Mouse (Mus musculus) splenic B cell, adult 2 months (primary cell): ENCODE data around the gene Pnpo.

Experiments used
- DNase-seq: peaks from one replicate; pipeline ENCODE4 v3.0.0-alpha.2; 2011; ENCODE audit warnings: low read depth, low spot score
- H3K27me3 ChIP-seq: 2 replicates; pipeline ENCODE4 v1.6.1; 2012; ENCODE audit warnings: mild to moderate bottlenecking, low read length, moderate library complexity, mixed read lengths; ENCODE audit not compliant: control insufficient read depth, poor library complexity, insufficient read depth, severe bottlenecking
- H3K36me3 ChIP-seq: 2 replicates; pipeline ENCODE4 v1.6.1; 2012; ENCODE audit warnings: mild to moderate bottlenecking, low read length, moderate library complexity, mixed read lengths; ENCODE audit not compliant: control insufficient read depth, poor library complexity, insufficient read depth, severe bottlenecking

Gene Pnpo

DNA sequence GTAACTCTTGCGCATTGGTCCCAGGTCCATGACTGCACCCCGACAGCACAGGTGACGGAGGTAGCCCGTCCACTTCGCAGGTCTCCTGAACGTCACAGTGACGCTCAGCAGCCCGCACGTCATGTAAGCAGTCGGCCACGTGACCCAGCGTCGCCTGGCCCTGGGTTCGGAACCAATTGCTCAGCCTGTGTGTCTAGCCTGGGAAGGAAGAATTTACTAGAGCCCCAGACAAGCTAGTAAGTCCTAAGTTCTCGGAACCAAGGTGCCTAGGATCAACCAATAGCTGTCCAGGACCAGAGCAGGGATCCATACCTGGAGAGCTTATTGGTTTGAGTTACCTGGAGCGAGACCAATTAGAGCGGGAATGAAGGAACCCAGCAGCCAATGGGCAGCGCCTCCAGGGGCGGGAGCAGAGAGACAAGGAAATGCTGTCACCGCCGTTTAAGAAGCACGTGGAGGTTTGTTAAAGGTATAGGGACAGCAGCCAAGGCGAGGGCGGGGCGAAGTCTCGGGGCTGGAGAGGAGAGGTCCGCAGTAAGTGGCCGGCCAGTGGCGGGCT lies at the start of gene Pnpo:
Gene Pnpo, minus strand, starts transcription at position 241 of the 559 bp plus-strand sequence.
- DNase-seq = peak; percentile 95
- Histone ChIP-seq H3K27me3 (no peaks in the 10 kb centered on the region; the same call in 1 of the 2 replicates), H3K36me3 (no peaks in the 10 kb centered on the region)

- Histone ChIP-seq H3K27me3 (no peaks in the 10 kb centered on the region), H3K36me3 (no peaks in the 10 kb centered on the region)
- no peak for DNase-seq
Observed at GRCm38 (mm10) chr11:96992722-96993311, 49.0 kb upstream of the Pnpo start.

DNA sequence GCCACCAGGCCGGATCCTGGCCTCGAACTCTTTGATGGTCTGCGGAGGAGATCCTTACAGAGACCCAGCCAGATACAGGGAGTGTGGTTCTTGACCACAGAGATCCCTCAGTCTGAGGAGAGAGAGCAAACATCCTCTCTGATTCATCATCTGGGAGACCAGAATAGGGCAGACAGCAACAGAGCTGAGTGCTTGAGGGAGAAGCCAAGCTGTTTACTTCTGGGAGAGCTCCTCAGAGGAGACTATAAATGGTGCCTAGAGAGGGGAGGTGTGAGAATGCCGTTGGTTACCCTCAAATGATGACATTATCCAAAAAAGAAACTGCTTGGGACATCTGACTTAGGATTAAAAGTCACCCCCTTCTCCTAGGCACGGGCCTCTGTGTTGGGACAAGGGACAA lies 47.7 kb upstream of the Pnpo start:
- no peaks in the 10 kb centered on the region for H3K27me3 ChIP-seq
- no peaks in the 10 kb centered on the region for H3K36me3 ChIP-seq
- no peak for DNase-seq

- Histone ChIP-seq H3K36me3 (no peaks in the 10 kb centered on the region), H3K27me3 (no peaks in the 10 kb centered on the region)
- DNase-seq = peak; percentile 92
Observed at GRCm38 (mm10) chr11:96987873-96988655, 44.3 kb upstream of the Pnpo start.

GRCm38 (mm10) chr11:96986463-96986862 lies 42.7 kb upstream of the Pnpo start:
- H3K36me3 ChIP-seq = no peaks in the 10 kb centered on the region
- no peak for DNase-seq
- H3K27me3 ChIP-seq = no peaks in the 10 kb centered on the region

- no peaks in the 10 kb centered on the region for H3K36me3 ChIP-seq
- no peak for DNase-seq
- H3K27me3 ChIP-seq = no peaks in the 10 kb centered on the region
Observed at GRCm38 (mm10) chr11:96984903-96985302, 41.1 kb upstream of the Pnpo start.

DNA sequence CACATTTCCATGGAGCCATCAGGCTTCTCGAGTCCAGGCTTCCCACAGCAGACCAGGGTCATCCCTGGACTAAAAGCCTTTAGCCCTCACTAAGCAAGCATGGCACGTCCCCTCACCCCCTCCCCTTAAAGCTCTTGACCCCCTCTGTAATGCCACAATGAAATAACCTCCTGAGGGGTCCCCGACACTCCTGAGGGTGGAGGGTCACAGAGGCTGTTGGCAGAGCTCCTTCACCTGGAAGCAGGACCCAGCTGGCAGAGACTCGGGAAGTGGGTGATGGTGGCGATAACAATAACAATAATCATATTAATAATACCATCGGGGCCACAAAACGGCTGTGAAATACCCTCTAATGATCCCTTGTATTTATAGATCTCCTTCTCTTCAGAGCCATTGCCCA lies 39.1 kb upstream of the Pnpo start, which contains the start of gene Sp2:
Gene Sp2, minus strand, starts transcription at position 101 of the 400 bp plus-strand sequence.
- DNase-seq = no peak
- Histone ChIP-seq H3K27me3 (no peaks in the 10 kb centered on the region), H3K36me3 (no peaks in the 10 kb centered on the region)

DNA sequence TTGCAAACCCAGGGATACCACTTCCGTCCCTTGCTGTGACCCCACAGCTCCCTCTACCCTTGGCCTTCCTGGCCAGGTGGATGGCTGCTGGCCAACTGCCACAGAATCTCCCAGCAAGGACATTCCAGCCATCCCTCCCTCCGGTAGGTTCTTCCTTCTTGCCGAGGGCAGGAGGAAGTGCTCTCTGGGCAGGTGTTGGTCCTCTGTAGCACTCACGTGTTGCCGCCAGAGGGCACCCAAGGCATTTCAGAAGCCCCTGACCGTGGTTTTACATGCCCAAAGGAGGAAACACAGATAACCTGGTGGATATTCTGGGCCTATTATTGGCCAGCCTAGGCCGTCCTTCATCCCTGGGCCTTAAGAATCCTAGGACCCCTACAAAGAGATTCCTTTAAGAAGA lies 38.6 kb upstream of the Pnpo start:
- Histone ChIP-seq H3K36me3 (no peaks in the 10 kb centered on the region), H3K27me3 (no peaks in the 10 kb centered on the region)
- DNase-seq = peak; percentile 93

DNA sequence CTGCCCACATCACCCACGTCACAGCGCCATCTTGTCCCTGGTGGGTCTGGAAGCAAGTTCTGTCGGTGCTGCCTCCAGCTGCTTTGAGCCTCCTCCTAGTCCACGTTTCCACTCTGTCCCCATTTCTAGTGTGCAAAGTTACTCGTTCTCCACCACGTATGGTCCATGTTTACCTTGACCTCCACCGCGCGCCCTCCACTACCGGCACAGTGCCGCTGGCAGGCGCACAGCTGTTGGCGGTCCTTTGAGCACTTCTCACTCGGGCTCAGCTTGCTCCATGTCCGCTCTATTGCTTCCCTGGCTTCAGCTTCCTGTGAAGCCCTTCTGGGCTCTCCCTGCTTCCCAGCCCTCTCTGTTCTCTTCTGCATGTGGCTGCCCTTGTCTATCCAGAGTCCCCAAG lies 37.7 kb upstream of the Pnpo start:
- Histone ChIP-seq H3K36me3 (no peaks in the 10 kb centered on the region), H3K27me3 (no peaks in the 10 kb centered on the region)
- DNase-seq = no peak

GRCm38 (mm10) chr11:96980021-96980420 lies 36.2 kb upstream of the Pnpo start:
- no peaks in the 10 kb centered on the region for H3K36me3 ChIP-seq
- no peaks in the 10 kb centered on the region for H3K27me3 ChIP-seq
- no peak for DNase-seq

DNA sequence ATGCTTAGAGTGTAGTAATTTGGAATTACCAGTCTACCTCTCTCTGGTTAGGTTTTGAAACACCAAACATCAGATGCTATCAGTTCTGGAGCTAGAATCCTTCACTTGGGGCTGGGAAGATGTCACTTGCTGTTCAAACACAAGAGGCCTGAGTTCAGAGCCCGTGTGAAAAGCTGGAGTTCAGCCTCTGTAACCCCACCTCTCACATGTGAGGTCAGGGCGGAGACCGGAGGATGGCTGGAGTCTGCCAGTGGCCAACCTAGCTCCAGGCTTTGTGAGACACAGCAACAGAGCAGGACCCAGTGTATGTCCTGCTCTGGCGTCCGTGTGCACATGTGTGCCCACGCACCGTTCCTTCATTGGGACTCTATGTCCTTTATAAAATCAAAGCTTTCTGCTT lies 35.5 kb upstream of the Pnpo start:
- no peak for DNase-seq
- Histone ChIP-seq H3K27me3 (no peaks in the 10 kb centered on the region), H3K36me3 (no peaks in the 10 kb centered on the region)

GRCm38 (mm10) chr11:96978401-96979246 lies 34.8 kb upstream of the Pnpo start:
- no peaks in the 10 kb centered on the region for H3K36me3 ChIP-seq
- DNase-seq = no peak

DNA sequence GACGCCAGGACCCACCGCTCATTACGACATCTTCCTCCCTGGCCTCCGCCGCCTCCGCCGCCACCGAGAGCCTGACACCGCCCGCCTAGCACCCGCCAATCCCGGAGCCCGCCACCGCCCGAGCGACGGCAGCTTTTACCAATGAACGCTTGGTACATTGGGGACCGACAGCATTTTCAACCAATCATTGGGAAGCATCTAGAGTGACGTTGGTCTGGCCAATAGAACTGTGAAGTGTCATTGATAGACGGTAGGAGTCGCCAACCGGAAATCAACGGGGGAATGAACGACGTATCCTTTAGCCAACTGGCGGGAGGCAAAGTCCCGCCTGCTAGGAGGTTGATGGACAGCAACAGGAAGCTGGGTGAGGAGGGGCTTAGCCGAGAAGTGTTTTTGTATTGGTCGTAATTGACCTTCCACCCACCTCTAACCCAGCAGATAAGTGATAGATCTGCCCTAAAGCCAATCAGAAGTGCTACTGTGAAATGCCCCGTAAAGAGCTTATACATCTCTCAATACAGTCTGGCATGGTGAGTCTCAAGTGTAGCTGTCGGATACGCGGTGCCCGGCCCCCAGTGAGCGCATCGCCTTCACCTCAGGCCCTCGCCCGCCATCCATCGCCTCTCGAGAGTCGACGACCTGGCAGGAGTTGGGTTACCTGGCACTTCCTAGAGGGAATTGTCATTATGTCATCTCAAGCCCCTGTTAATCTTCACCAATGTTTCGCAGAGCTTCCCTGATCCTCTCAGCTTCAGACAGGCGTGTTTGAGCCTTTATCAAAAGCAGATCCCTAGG lies 34.0 kb upstream of the Pnpo start:
- Histone ChIP-seq H3K36me3 (no peaks in the 10 kb centered on the region), H3K27me3 (no peaks in the 10 kb centered on the region)
- DNase-seq = peak; percentile 100

More at GRCm38 (mm10) chr11:96978401-96979246, 34.8 kb upstream of the Pnpo start:
- no peaks in the 10 kb centered on the region for H3K27me3 ChIP-seq
